Mouse (Mus musculus): ENCODE measurements around the gene Olfr800. TPM values are rescaled to one million over a fixed set of nuclear protein-coding genes. Genes with fewer than 3 reads are reported as not detected.

Gene Olfr800
- polyA plus RNA-seq, 1 experiment from 2014 or later = not detected

Other genes starting within 250 kb of the Olfr800 start
- gene Olfr786, start 230.4 kb upstream of the Olfr800 start, polyA plus RNA-seq (2015; fragmentation: Nextera tagmentation; extraction: Ambion mirVana) = not detected in 2 replicates
- not detected in 2 replicates for gene Olfr787, start 195.8 kb upstream of the Olfr800 start, polyA plus RNA-seq (2015; fragmentation: Nextera tagmentation; extraction: Ambion mirVana)
- gene Olfr788, start 186.7 kb upstream of the Olfr800 start, polyA plus RNA-seq (2015; fragmentation: Nextera tagmentation; extraction: Ambion mirVana) = not detected in 2 replicates
- not detected in 2 replicates for gene Olfr789, start 172.9 kb upstream of the Olfr800 start, polyA plus RNA-seq (2015; fragmentation: Nextera tagmentation; extraction: Ambion mirVana)
- not detected in 2 replicates for gene Olfr790, start 159.2 kb upstream of the Olfr800 start, polyA plus RNA-seq (2015; fragmentation: Nextera tagmentation; extraction: Ambion mirVana)
- gene Olfr791, start 135.9 kb upstream of the Olfr800 start, polyA plus RNA-seq (2015; fragmentation: Nextera tagmentation; extraction: Ambion mirVana) = not detected in 2 replicates
- gene Olfr792, start 118.5 kb upstream of the Olfr800 start, polyA plus RNA-seq (2015; fragmentation: Nextera tagmentation; extraction: Ambion mirVana) = not detected in 2 replicates
- not detected in 2 replicates for gene Olfr794, start 90.0 kb upstream of the Olfr800 start, polyA plus RNA-seq (2015; fragmentation: Nextera tagmentation; extraction: Ambion mirVana)
- not detected in 2 replicates for gene Olfr796, start 45.1 kb upstream of the Olfr800 start, polyA plus RNA-seq (2015; fragmentation: Nextera tagmentation; extraction: Ambion mirVana)
- not detected in 2 replicates for gene Olfr798, start 29.8 kb upstream of the Olfr800 start, polyA plus RNA-seq (2015; fragmentation: Nextera tagmentation; extraction: Ambion mirVana)
- gene Olfr799, start 20.2 kb upstream of the Olfr800 start, polyA plus RNA-seq (2015; fragmentation: Nextera tagmentation; extraction: Ambion mirVana) = not detected in 2 replicates
- gene Olfr801, start 16.2 kb downstream of the Olfr800 start, polyA plus RNA-seq (2015; fragmentation: Nextera tagmentation; extraction: Ambion mirVana) = not detected in 2 replicates
- not detected in 2 replicates for gene Olfr802, start 30.5 kb downstream of the Olfr800 start, polyA plus RNA-seq (2015; fragmentation: Nextera tagmentation; extraction: Ambion mirVana)
- not detected in 2 replicates for gene Olfr803, start 36.6 kb downstream of the Olfr800 start, polyA plus RNA-seq (2015; fragmentation: Nextera tagmentation; extraction: Ambion mirVana)
- not detected in 2 replicates for gene Olfr804, start 45.5 kb downstream of the Olfr800 start, polyA plus RNA-seq (2015; fragmentation: Nextera tagmentation; extraction: Ambion mirVana)
- gene Olfr805, start 71.7 kb downstream of the Olfr800 start, polyA plus RNA-seq (2015; fragmentation: Nextera tagmentation; extraction: Ambion mirVana) = not detected in 2 replicates
- gene Olfr806, start 84.2 kb downstream of the Olfr800 start, polyA plus RNA-seq (2015; fragmentation: Nextera tagmentation; extraction: Ambion mirVana) = not detected in 2 replicates
- not detected in 2 replicates for gene Olfr807, start 100.1 kb downstream of the Olfr800 start, polyA plus RNA-seq (2015; fragmentation: Nextera tagmentation; extraction: Ambion mirVana)
- not detected in 2 replicates for gene Olfr808, start 107.8 kb downstream of the Olfr800 start, polyA plus RNA-seq (2015; fragmentation: Nextera tagmentation; extraction: Ambion mirVana)
- not detected in 2 replicates for gene Olfr809, start 116.9 kb downstream of the Olfr800 start, polyA plus RNA-seq (2015; fragmentation: Nextera tagmentation; extraction: Ambion mirVana)
- gene Olfr810, start 137.2 kb downstream of the Olfr800 start, polyA plus RNA-seq (2015; fragmentation: Nextera tagmentation; extraction: Ambion mirVana) = not detected in 2 replicates
- not detected in 2 replicates for gene Olfr811, start 146.7 kb downstream of the Olfr800 start, polyA plus RNA-seq (2015; fragmentation: Nextera tagmentation; extraction: Ambion mirVana)
- gene Olfr812, start 188.4 kb downstream of the Olfr800 start, polyA plus RNA-seq (2015; fragmentation: Nextera tagmentation; extraction: Ambion mirVana) = not detected in 2 replicates
- gene Olfr813, start 197.7 kb downstream of the Olfr800 start, polyA plus RNA-seq (2015; fragmentation: Nextera tagmentation; extraction: Ambion mirVana) = not detected in 2 replicates
- gene Olfr814, start 222.2 kb downstream of the Olfr800 start, polyA plus RNA-seq (2015; fragmentation: Nextera tagmentation; extraction: Ambion mirVana) = not detected in 2 replicates
- not detected in 2 replicates for gene Olfr815, start 248.2 kb downstream of the Olfr800 start, polyA plus RNA-seq (2015; fragmentation: Nextera tagmentation; extraction: Ambion mirVana)